Mouse (Mus musculus) forebrain, embryonic 15.5 days (tissue): Measurements from ENCODE around the gene Vps35l. TPM values are rescaled to one million over a fixed set of nuclear protein-coding genes. Genes with fewer than 3 reads are reported as not detected.
A peak's percentile ranks its signal among the peaks of the same experiment; 100 is the strongest.

ENCODE experiments used
- ATAC-seq: fragments of 200-750 bp; cut with Nextera tagmentation; replicated peaks from 2 replicates; pipeline ENCODE4 v1.8.0; 2017; ENCODE audit warnings: mild to moderate bottlenecking, moderate TSS enrichment, moderate library complexity
- H3K27ac ChIP-seq: fragments of 300-500 bp; sonication (generic); replicated peaks from 2 replicates; pipeline ENCODE4 v1.5.1; 2015; ENCODE audit warnings: mild to moderate bottlenecking, inconsistent platforms
- H3K27me3 ChIP-seq: fragments of 300-500 bp; sonication (generic); 2 replicates; pipeline ENCODE4 v1.6.1; 2015; ENCODE audit warnings: inconsistent platforms
- H3K36me3 ChIP-seq: fragments of 300-500 bp; sonication (generic); 2 replicates; pipeline ENCODE4 v1.6.1; 2015; ENCODE audit warnings: mild to moderate bottlenecking, inconsistent platforms
- H3K4me1 ChIP-seq: fragments of 300-500 bp; sonication (generic); 2 replicates; pipeline ENCODE4 v1.6.1; 2015; ENCODE audit warnings: inconsistent platforms
- H3K4me2 ChIP-seq: fragments of 300-500 bp; sonication (generic); replicated peaks from 2 replicates; pipeline ENCODE4 v1.6.1; 2015; ENCODE audit warnings: mild to moderate bottlenecking, inconsistent platforms
- H3K4me3 ChIP-seq: fragments of 300-500 bp; sonication (generic); 2 replicates; pipeline ENCODE4 v1.5.1; 2015; ENCODE audit warnings: mild to moderate bottlenecking, inconsistent platforms
- H3K9ac ChIP-seq: fragments of 300-500 bp; sonication (generic); replicated peaks from 2 replicates; pipeline ENCODE4 v1.6.1; 2015; ENCODE audit warnings: mild to moderate bottlenecking, inconsistent platforms
- H3K9me3 ChIP-seq: fragments of 300-500 bp; sonication (generic); 2 replicates; pipeline ENCODE4 v1.6.1; 2016; ENCODE audit warnings: inconsistent platforms
- WGBS: fragments of 180-500 bp; shearing (Covaris S2); methylation state at CpG from one replicate; pipeline ENCODE4 v1.1.7; 2015; ENCODE audit warnings: mixed read lengths; 5-methylcytosine and 5-hydroxymethylcytosine counted together
- polyA plus RNA-seq: library from polyadenylated mRNA; unstranded; fragments of >200 nt; fragmentation: Nextera tagmentation; extraction: Ambion mirVana; gene quantifications from 2 replicates; pipeline ENCODE4 v1.2.1, GENCODE M21; 2015

Vps35l gene
- polyA plus RNA-seq, 1 experiment from 2014 or later = 105 TPM

DNA sequence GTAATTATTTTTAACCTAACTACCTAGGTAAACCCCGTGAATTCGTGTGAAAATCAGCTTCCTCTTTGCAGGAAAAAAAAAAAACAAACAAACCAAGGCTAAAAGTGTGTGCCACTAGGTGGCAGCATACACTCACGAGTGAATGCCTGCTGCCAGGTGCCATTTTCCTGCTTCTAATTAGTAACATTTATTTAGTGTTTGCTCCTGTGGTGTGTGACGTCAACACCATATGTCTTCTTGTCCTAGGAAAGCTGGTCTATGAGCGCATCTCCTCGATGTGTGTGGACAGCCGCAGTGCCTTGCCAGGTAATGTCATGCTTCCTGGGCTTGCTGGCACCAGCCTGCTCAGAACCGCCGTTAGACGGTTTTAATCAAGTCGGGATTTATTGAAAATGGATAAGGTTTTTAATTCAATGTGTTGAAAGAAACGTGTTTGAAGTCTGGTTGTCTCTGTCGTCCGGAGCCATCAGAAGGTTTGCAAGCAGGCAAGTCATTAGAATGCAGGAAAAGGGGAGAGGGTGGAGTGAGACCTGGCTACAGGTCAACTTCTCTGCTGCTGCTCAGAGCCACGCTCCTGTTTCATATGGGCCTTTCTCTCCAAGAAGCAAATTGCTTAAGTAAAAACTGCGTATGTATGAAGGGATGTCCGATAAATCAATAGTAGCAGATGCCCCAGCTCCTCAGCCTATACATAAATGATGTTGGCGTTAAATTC, 26.2 kb downstream of the Vps35l start:
- WGBS = 34% methylated on average over 18 of the region's 18 CpGs
- peaks cover 5% of the 10 kb centered on the region for H3K4me1 ChIP-seq
- no peak overlapping the region for H3K4me3 ChIP-seq
- H3K27me3 ChIP-seq = no peaks in the 10 kb centered on the region
- no peak overlapping the region for H3K9ac ChIP-seq
- H3K4me2 ChIP-seq = peak overlapping the region; percentile 17; the same call in 1 of the 2 replicates
- H3K27ac ChIP-seq = peak overlapping the region; percentile 16; the same call in 1 of the 2 replicates
- H3K9me3 ChIP-seq = no peaks in the 10 kb centered on the region
- peak; percentile 77 for ATAC-seq
- H3K36me3 ChIP-seq = peaks cover 33% of the 10 kb centered on the region

DNA sequence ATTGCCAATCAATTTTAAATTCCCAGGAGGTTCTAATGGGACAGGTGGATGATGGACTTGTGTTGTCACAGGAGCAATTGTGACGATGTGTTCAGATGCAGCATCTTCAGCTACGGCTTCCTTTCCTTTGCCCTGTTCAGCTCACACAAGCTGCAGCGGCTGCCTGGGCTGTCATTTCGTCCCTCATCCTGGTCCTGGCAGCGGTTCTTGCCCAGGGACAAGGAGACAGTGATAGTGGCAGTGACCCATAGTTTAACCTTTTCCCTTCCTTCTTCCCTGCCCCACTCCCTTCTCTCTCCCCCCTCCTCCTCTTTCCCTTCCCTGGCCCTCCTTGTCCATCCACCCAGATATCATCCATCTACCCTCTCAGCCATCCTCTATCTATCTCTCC, 26.8 kb downstream of the Vps35l start:
- ATAC-seq = 0 out of 2 replicates have a peak, but pooled peaks have one; percentile 8
- Histone ChIP-seq H3K36me3 (peaks cover 27% of the 10 kb centered on the region), H3K9ac (no peak overlapping the region), H3K4me1 (peaks cover 5% of the 10 kb centered on the region), H3K27ac (no peak overlapping the region), H3K4me3 (no peak overlapping the region), H3K4me2 (no peak overlapping the region), H3K27me3 (no peaks in the 10 kb centered on the region), H3K9me3 (no peaks in the 10 kb centered on the region)
- WGBS = 83% methylated on average over 5 of the region's 5 CpGs

DNA sequence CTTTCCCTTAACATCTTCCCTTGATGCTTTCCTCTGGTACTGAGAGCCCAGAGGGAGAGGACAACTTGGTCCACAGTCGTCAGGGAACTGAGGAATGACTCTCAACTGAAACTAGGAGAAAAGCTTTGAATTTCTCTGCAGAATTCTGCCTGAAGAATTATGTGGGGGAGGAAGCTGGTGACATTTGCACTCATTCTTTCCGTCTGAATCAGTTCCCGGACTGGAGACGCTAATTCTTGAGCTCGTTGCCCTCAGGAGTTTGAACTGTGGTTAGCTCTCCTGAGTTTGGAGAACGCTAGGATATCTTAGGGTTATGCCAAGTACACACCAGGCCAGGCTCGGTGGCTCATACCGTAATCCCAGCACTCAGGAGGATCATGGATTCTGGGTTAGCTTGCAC, 29.2 kb downstream of the Vps35l start:
- Histone ChIP-seq H3K9ac (no peak overlapping the region), H3K36me3 (peaks cover 9% of the 10 kb centered on the region; the same call in 1 of the 2 replicates), H3K27ac (no peak overlapping the region), H3K4me2 (no peak overlapping the region), H3K27me3 (no peaks in the 10 kb centered on the region), H3K4me3 (no peak overlapping the region), H3K4me1 (peaks cover 5% of the 10 kb centered on the region), H3K9me3 (no peaks in the 10 kb centered on the region)
- ATAC-seq = no peak
- WGBS = 85% methylated on average over 8 of the region's 8 CpGs

GRCm38 (mm10) chr7:118769655-118770054, 29.6 kb downstream of the Vps35l start:
- Histone ChIP-seq H3K36me3 (peaks cover 6% of the 10 kb centered on the region; the same call in 1 of the 2 replicates), H3K4me1 (peaks cover 5% of the 10 kb centered on the region), H3K9me3 (no peaks in the 10 kb centered on the region), H3K27ac (no peak overlapping the region), H3K27me3 (no peaks in the 10 kb centered on the region), H3K4me3 (no peak overlapping the region), H3K9ac (no peak overlapping the region), H3K4me2 (no peak overlapping the region)
- no peak for ATAC-seq
- WGBS = 52% methylated on average over 1 of the region's 1 CpGs

DNA sequence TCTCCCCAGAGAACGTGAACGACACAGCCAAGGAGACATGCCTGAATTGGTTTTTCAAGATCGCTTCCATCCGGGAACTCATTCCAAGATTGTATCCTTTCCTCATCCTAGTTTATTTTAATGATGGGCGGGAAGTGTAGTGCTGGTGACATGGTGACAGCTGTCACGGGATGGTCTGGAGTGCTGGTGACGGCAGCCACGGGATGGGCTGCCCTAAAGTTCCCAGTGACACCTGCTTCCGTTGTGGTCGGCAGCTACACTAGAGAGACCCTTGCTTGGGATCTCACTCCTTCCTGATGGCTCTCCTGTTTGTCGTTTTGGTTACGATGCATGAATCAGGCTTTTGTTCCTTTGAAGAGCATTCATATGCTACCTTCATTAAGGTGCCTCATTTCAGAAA, 33.0 kb downstream of the Vps35l start:
- Histone ChIP-seq H3K36me3 (peaks cover 20% of the 10 kb centered on the region; the same call in 1 of the 2 replicates), H3K27ac (no peak overlapping the region), H3K4me1 (peaks cover 21% of the 10 kb centered on the region), H3K27me3 (no peaks in the 10 kb centered on the region), H3K9ac (no peak overlapping the region), H3K4me2 (no peak overlapping the region), H3K9me3 (no peaks in the 10 kb centered on the region), H3K4me3 (no peak overlapping the region)
- 78% methylated on average over 12 of the region's 12 CpGs for WGBS
- no peak for ATAC-seq

DNA sequence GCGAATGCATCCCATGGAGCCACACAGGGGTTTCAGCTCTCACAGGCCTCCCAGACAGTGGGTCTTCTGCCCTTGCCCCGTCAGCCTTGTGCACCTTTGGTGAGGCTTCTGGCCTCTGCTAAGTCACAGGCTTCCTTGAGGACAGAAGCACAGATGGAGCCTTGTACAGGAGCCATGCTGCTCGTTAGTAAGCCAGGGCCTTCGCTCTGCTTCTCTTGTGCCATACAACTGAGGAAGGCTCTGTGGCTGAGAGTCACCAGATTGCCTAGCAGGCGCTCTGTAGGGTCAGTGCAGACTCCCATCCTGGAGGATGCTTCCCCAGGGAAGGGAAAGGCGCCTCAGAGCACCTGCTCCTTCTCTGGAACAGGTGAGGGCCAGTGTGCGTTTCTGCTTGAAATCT, 36.0 kb downstream of the Vps35l start:
- ATAC-seq = no peak
- Histone ChIP-seq H3K27me3 (no peaks in the 10 kb centered on the region), H3K4me2 (no peak overlapping the region), H3K9ac (no peak overlapping the region), H3K9me3 (no peaks in the 10 kb centered on the region), H3K27ac (peak overlapping the region; percentile 9; the same call in 1 of the 2 replicates), H3K4me1 (peaks cover 32% of the 10 kb centered on the region), H3K36me3 (peaks cover 27% of the 10 kb centered on the region; the same call in 1 of the 2 replicates), H3K4me3 (no peak overlapping the region)
- 67% methylated on average over 7 of the region's 7 CpGs for WGBS

DNA sequence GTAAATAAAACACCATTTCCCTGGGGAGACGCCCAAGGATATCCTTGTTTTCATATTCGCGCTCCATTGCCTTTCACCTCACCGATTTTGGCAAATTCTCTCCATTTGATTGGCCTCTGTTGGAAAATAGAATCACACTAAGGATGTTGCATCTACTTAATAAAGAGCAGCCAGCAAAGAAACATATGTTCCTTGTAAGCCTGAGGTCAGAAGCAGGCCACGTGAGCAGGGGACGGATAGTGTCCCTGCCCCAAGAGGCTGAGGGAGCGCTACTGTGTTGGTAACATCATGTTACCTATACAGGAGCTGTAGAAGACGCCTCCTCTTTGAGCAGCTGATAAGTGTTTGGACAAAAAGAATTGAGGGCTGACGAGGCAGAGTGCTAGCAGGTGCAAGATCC, 36.5 kb downstream of the Vps35l start:
- H3K4me3 ChIP-seq = no peak overlapping the region
- no peak overlapping the region for H3K4me2 ChIP-seq
- H3K9me3 ChIP-seq = no peaks in the 10 kb centered on the region
- ATAC-seq = no peak
- no peak overlapping the region for H3K9ac ChIP-seq
- H3K36me3 ChIP-seq = peaks cover 29% of the 10 kb centered on the region; the same call in 1 of the 2 replicates
- H3K4me1 ChIP-seq = peaks cover 32% of the 10 kb centered on the region
- H3K27me3 ChIP-seq = no peaks in the 10 kb centered on the region
- peak overlapping the region; percentile 9; the same call in 1 of the 2 replicates for H3K27ac ChIP-seq
- WGBS = 75% methylated on average over 9 of the region's 9 CpGs

DNA sequence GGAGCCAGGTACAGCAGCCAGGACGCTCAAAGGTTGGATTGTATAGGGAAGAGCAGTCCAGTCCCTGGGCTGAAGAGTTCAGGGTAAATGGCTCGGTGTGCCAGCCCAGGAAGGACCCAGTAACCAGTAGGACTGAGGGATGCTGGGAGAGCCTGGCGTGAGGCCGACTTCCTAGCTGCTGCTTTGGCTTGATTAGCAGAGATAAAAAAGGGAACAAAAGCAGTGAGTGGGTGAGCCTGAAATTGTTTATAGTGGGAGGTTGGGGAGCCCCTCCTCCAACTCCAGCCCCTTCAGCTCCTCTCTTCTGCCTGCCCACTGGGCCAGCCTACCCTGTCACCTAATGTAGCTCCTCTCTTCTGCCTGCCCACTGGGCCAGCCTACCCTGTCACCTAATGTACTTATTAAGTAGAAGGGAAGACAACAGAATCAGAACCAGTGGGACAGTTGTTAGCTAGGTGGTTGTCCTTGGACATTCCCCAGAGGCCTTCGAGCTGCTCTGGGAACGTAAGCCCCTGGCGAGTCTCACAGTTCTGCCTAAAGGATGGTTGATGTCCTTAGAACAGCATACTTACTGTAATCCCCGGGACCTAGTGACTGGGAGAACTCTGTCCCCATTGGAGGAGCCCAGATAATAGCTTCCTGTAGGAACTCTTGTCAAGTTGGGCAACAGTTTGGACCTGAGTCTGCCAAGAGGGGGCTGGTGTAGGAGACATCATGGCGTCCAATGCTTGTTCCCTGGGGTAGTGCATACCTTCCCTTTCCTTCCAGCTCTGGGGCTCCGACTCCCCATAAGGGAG, 37.8 kb downstream of the Vps35l start:
- Histone ChIP-seq H3K27ac (peak overlapping the region; percentile 85), H3K36me3 (peaks cover 29% of the 10 kb centered on the region; the same call in 1 of the 2 replicates), H3K9ac (no peak overlapping the region), H3K4me3 (no peak overlapping the region), H3K4me2 (no peak overlapping the region), H3K9me3 (no peaks in the 10 kb centered on the region), H3K27me3 (no peaks in the 10 kb centered on the region), H3K4me1 (peaks cover 32% of the 10 kb centered on the region)
- ATAC-seq = no peak
- WGBS = 80% methylated on average over 10 of the region's 10 CpGs

GRCm38 (mm10) chr7:118778561-118778960, 38.5 kb downstream of the Vps35l start:
- Histone ChIP-seq H3K4me3 (no peak overlapping the region), H3K27me3 (no peaks in the 10 kb centered on the region), H3K36me3 (peaks cover 27% of the 10 kb centered on the region; the same call in 1 of the 2 replicates), H3K9ac (no peak overlapping the region), H3K9me3 (no peaks in the 10 kb centered on the region), H3K4me1 (peaks cover 32% of the 10 kb centered on the region), H3K4me2 (no peak overlapping the region), H3K27ac (peak overlapping the region; percentile 85)
- peak; percentile 87 for ATAC-seq
- WGBS = 31% methylated on average over 6 of the region's 6 CpGs

GRCm38 (mm10) chr7:118783305-118784001, 43.4 kb downstream of the Vps35l start:
- H3K4me3 ChIP-seq = no peak overlapping the region
- H3K4me2 ChIP-seq = no peak overlapping the region
- peaks cover 25% of the 10 kb centered on the region for H3K36me3 ChIP-seq
- H3K4me1 ChIP-seq = peaks cover 7% of the 10 kb centered on the region; the same call in 1 of the 2 replicates
- H3K27ac ChIP-seq = peak overlapping the region; percentile 56; the same call in 1 of the 2 replicates
- H3K9me3 ChIP-seq = no peaks in the 10 kb centered on the region
- H3K27me3 ChIP-seq = no peaks in the 10 kb centered on the region
- peak; percentile 44; the same call in 1 of the 2 replicates for ATAC-seq
- no peak overlapping the region for H3K9ac ChIP-seq
- WGBS = 62% methylated on average over 11 of the region's 11 CpGs

DNA sequence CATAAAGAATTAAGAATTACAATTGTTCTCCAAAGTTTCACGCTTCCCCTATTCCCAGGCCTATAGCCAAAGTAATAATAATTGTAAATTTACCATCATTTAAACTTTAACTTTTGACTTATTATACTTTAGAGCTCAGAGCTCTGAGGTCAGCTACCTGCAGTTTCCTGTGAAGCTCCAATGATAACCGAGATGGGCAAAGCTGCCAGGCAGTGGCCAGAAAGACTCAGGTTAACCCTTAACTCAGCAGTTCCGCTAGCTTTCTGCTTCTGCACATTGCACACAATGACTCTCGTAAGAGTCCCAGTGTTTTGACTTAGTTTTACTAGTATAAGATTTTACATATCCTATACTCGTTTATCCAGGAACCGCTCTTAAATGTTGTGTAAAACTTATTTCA, 46.1 kb downstream of the Vps35l start:
- Histone ChIP-seq H3K27me3 (no peaks in the 10 kb centered on the region), H3K9ac (no peak overlapping the region), H3K27ac (no peak overlapping the region), H3K4me2 (no peak overlapping the region), H3K4me1 (no peaks in the 10 kb centered on the region), H3K36me3 (peaks cover 20% of the 10 kb centered on the region), H3K4me3 (no peak overlapping the region), H3K9me3 (no peaks in the 10 kb centered on the region)
- WGBS = 77% methylated on average over 6 of the region's 6 CpGs
- no peak for ATAC-seq

GRCm38 (mm10) chr7:118787326-118787725, 47.3 kb downstream of the Vps35l start:
- Histone ChIP-seq H3K27ac (no peak overlapping the region), H3K4me2 (no peak overlapping the region), H3K9ac (no peak overlapping the region), H3K4me3 (no peak overlapping the region), H3K4me1 (no peaks in the 10 kb centered on the region), H3K36me3 (peaks cover 29% of the 10 kb centered on the region), H3K9me3 (no peaks in the 10 kb centered on the region), H3K27me3 (no peaks in the 10 kb centered on the region)
- 92% methylated on average over 5 of the region's 5 CpGs for WGBS
- no peak for ATAC-seq
